Mouse (Mus musculus) midbrain, embryonic 12.5 days (tissue): ENCODE measurements at regions not wholly inside any gene's neighbourhood (a gene's known extent, or its start where the extent isn't known, plus 50 kb on each side); places are given as distances from the start of the nearest gene placed in this dataset.
A peak's percentile ranks its signal among the peaks of the same experiment; 100 is the strongest.

Source experiments
- ATAC-seq: fragments of 200-750 bp; cut with Nextera tagmentation; 2 replicates; pipeline ENCODE4 v1.8.0; 2017; ENCODE audit warnings: low read depth, moderate TSS enrichment, moderate library complexity; ENCODE audit not compliant: low FRiP score
- H3K27ac ChIP-seq: fragments of 300-500 bp; sonication (generic); replicated peaks from 2 replicates; pipeline ENCODE4 v1.5.1; 2016; ENCODE audit warnings: mild to moderate bottlenecking
- H3K27me3 ChIP-seq: fragments of 300-500 bp; sonication (generic); 2 replicates; pipeline ENCODE4 v1.6.1; 2016; ENCODE audit warnings: mild to moderate bottlenecking
- H3K36me3 ChIP-seq: fragments of 300-500 bp; sonication (generic); 2 replicates; pipeline ENCODE4 v1.6.1; 2016
- H3K4me1 ChIP-seq: fragments of 300-500 bp; sonication (generic); 2 replicates; pipeline ENCODE4 v1.6.1; 2016
- H3K4me2 ChIP-seq: fragments of 300-500 bp; sonication (generic); replicated peaks from 2 replicates; pipeline ENCODE4 v1.6.1; 2016; ENCODE audit warnings: mild to moderate bottlenecking, moderate library complexity
- H3K4me3 ChIP-seq: fragments of 300-500 bp; sonication (generic); 2 replicates; pipeline ENCODE4 v1.5.1; 2016; ENCODE audit warnings: mild to moderate bottlenecking
- H3K9ac ChIP-seq: fragments of 300-500 bp; sonication (generic); replicated peaks from 2 replicates; pipeline ENCODE4 v1.6.1; 2016; ENCODE audit warnings: mild to moderate bottlenecking, moderate library complexity
- H3K9me3 ChIP-seq: fragments of 300-500 bp; sonication (generic); 2 replicates; pipeline ENCODE4 v1.6.1; 2016; ENCODE audit warnings: mild to moderate bottlenecking
- WGBS: fragments of 180-500 bp; shearing (Covaris S2); methylation state at CpG from one replicate; pipeline ENCODE4 v1.1.7; 2016; 5-methylcytosine and 5-hydroxymethylcytosine counted together

DNA sequence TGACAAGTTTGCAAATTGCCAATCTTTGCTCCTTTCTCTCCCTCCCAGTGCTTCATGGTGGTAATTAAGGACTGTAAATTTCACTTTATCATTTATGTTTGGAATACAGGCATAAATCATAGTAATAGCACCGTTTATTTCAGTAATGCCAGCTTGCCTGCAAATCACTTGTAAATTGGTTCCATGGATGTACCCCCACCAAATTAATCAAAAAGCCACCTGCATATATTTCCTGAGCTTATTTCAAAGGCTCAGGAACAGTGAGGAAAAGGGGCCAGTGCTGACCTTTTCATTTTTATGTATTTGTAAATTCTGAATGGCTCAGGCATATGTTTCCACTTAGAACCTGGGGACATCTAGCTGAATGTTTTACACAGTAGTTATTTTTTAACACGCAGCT is 115.0 kb downstream of the D3Ertd751e start:
- Histone ChIP-seq H3K36me3 (no peaks in the 10 kb centered on the region), H3K4me2 (no peak overlapping the region), H3K9me3 (no peaks in the 10 kb centered on the region), H3K4me1 (no peaks in the 10 kb centered on the region), H3K9ac (no peak overlapping the region), H3K27ac (no peak overlapping the region), H3K4me3 (no peak overlapping the region), H3K27me3 (no peaks in the 10 kb centered on the region)
- WGBS: 81% methylated on average over 2 of the region's 2 CpGs
- no peak for ATAC-seq

DNA sequence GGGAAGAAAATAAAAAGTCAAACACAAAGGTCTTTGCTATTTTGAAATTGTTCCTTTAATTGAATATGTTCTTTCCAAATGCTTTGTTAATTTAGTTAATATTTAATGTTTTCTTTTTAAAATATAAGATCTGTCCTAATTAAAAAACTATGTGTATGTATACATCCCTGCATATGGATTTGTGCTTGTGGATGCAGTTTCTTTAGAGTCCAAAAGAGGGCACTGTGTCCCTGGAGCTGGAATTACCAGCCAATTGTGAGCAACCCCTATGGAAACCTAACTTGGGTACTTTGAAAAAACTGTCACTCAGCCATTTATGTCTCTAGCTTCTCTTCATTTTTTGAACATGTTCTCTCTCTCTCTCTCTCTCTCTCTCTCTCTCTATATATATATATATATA is 120.3 kb downstream of the D3Ertd751e start:
- H3K27ac ChIP-seq: no peak overlapping the region
- H3K27me3 ChIP-seq: no peaks in the 10 kb centered on the region
- 0 out of 2 replicates have a peak, but pooled peaks cover 4% of the 10 kb centered on the region for H3K4me1 ChIP-seq
- H3K9ac ChIP-seq: no peak overlapping the region
- H3K4me2 ChIP-seq: no peak overlapping the region
- no peaks in the 10 kb centered on the region for H3K9me3 ChIP-seq
- H3K36me3 ChIP-seq: no peaks in the 10 kb centered on the region
- ATAC-seq: no peak
- H3K4me3 ChIP-seq: no peak overlapping the region

DNA sequence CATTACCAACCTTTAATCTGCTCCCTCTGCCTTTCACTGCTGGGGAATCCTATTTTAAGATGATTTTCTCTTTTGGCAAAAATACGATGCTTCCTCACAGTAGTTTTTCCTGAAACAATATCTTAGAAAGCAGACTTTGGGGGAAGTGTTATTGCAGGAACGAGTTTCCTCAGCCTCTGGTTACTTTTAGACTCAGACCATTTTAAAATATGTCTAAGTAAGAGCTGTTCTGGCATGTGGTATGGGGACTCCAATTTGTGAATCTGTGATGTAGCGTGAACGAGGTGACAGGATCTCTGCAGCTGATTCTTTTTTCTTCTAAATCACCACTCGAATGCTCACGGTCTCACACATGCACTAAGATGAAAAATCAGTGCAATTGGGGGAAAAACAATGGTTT is 166.5 kb downstream of the D3Ertd751e start:
- Histone ChIP-seq H3K4me2 (no peak overlapping the region), H3K9ac (no peak overlapping the region), H3K27ac (no peak overlapping the region), H3K4me3 (no peak overlapping the region), H3K4me1 (no peaks in the 10 kb centered on the region), H3K27me3 (no peaks in the 10 kb centered on the region), H3K36me3 (no peaks in the 10 kb centered on the region), H3K9me3 (no peaks in the 10 kb centered on the region)
- ATAC-seq: no peak
- 88% methylated on average over 6 of the region's 6 CpGs for WGBS

DNA sequence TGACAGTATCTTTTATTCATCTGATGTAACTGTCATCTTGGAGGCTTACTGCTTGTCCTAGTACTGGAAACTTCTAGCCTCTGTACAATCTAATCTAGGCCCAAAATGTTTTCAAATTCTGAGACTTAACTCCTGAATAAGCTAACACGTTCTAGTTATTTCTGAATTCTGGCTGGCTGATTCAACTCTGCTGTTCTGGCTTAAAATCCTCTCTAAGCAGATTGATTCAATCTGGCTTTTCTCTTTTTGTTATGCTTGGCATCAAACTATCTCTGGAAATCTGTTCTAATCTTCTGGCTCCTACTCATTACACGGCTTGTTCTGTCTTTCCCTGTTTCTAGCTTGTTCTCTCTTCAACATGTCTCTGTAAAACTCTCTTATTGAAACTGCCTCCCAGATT is 170.8 kb downstream of the D3Ertd751e start:
- Histone ChIP-seq H3K9me3 (no peaks in the 10 kb centered on the region), H3K27me3 (no peaks in the 10 kb centered on the region), H3K36me3 (no peaks in the 10 kb centered on the region), H3K4me3 (no peak overlapping the region), H3K4me2 (no peak overlapping the region), H3K27ac (no peak overlapping the region), H3K9ac (no peak overlapping the region), H3K4me1 (no peaks in the 10 kb centered on the region)
- ATAC-seq: no peak
- 76% methylated on average over 2 of the region's 2 CpGs for WGBS

DNA sequence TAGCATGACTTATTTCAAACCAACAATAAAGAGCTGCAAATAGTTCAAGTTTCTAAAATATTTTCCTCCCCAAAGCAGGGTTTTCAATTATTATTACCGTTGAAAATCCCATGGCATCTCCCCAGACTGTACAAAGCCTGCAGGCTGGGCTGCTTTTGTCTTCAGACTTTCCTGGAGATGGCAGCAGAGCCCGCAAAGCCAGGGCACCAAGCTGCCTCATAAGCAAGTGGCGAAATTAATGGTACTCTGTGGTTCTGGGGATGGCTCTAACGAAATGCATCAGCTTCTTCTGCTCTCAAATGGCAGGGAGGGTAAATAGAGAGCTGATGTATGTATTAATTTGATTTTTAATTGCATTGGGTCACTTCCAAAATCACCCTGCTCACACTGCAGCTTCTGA is 197.4 kb downstream of the D3Ertd751e start:
- no peaks in the 10 kb centered on the region for H3K9me3 ChIP-seq
- ATAC-seq: peak; percentile 19; the same call in 1 of the 2 replicates
- no peak overlapping the region for H3K9ac ChIP-seq
- no peak overlapping the region for H3K4me3 ChIP-seq
- 59% methylated on average over 4 of the region's 4 CpGs for WGBS
- H3K4me2 ChIP-seq: no peak overlapping the region
- H3K4me1 ChIP-seq: 0 out of 2 replicates have a peak, but pooled peaks cover 3% of the 10 kb centered on the region
- H3K27me3 ChIP-seq: no peaks in the 10 kb centered on the region
- H3K36me3 ChIP-seq: no peaks in the 10 kb centered on the region
- H3K27ac ChIP-seq: no peak overlapping the region

DNA sequence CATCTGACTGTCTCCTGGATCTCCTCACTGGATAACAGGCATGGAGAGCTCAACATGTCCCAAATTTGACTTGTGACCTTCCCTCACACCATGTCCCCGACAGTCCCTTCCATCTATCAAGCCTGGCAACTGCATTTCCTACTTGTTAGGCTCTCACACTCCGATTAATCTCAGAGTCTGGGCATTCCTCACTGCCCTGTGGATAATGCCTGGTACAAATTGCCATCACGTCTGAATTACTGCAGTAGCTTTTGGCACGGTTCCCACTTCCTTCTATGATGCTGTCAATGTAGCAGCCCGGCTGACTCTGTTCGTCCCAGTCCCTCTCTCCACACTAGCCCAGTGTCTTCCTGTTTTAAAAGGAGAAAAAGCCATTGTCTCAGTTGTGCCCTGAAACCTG is 200.6 kb downstream of the D3Ertd751e start:
- peaks cover 8% of the 10 kb centered on the region; the same call in 1 of the 2 replicates for H3K4me1 ChIP-seq
- no peaks in the 10 kb centered on the region for H3K27me3 ChIP-seq
- H3K4me3 ChIP-seq: no peak overlapping the region
- ATAC-seq: peak; percentile 45
- WGBS: 72% methylated on average over 6 of the region's 6 CpGs
- H3K4me2 ChIP-seq: no peak overlapping the region
- no peak overlapping the region for H3K9ac ChIP-seq
- H3K9me3 ChIP-seq: no peaks in the 10 kb centered on the region
- no peaks in the 10 kb centered on the region for H3K36me3 ChIP-seq
- H3K27ac ChIP-seq: no peak overlapping the region

DNA sequence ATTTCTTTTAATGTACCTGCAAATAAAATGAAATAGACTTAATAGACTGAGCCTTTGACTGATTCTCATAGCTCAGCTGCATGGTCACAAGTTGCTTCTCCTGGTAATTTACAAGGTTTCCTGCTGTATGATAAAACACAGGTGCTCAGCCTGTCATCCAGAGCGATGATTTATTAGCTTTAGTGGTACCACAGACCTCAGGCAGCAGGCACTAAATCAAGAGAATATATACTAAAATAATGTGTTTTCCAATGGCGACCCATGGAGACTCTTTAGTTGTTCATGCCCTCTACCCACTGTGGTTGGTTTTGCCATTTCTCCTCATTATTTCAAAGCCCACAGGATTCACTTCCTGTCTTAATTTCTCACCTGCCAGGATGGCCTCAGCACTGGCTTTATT is 207.0 kb downstream of the D3Ertd751e start:
- 90% methylated on average over 2 of the region's 2 CpGs for WGBS
- ATAC-seq: no peak
- no peak overlapping the region for H3K4me2 ChIP-seq

DNA sequence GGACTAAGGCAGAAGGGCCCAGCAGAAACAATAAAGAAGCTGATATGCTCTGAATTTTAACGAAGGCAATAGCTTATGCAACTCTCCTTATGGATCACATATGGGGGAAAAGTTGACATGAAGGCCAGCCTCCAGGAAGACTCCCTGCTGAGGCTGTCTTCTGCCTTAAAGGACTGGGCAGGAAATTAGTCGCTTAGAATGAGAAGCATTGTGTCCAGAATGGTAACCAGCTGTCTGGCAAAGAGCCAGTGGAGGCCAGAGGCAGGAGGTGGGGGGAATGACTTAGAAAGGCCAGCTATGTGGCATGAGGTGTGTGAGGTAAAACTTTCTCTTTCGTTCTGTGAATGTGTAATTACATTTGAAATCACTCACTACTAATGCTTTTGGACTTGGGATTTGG is 215.0 kb downstream of the D3Ertd751e start:
- Histone ChIP-seq H3K36me3 (no peaks in the 10 kb centered on the region), H3K9ac (no peak overlapping the region), H3K27ac (no peak overlapping the region), H3K4me3 (no peak overlapping the region), H3K27me3 (no peaks in the 10 kb centered on the region), H3K9me3 (no peaks in the 10 kb centered on the region), H3K4me1 (no peaks in the 10 kb centered on the region), H3K4me2 (no peak overlapping the region)
- no peak for ATAC-seq
- 60% methylated on average over 3 of the region's 3 CpGs for WGBS

More for the DNA sequence above, 207.0 kb downstream of the D3Ertd751e start:
- peaks cover 4% of the 10 kb centered on the region; the same call in 1 of the 2 replicates for H3K4me1 ChIP-seq
- H3K27me3 ChIP-seq: no peaks in the 10 kb centered on the region
- no peak overlapping the region for H3K4me3 ChIP-seq
- H3K9ac ChIP-seq: no peak overlapping the region
- H3K27ac ChIP-seq: no peak overlapping the region
- no peaks in the 10 kb centered on the region for H3K9me3 ChIP-seq
- H3K36me3 ChIP-seq: no peaks in the 10 kb centered on the region

DNA sequence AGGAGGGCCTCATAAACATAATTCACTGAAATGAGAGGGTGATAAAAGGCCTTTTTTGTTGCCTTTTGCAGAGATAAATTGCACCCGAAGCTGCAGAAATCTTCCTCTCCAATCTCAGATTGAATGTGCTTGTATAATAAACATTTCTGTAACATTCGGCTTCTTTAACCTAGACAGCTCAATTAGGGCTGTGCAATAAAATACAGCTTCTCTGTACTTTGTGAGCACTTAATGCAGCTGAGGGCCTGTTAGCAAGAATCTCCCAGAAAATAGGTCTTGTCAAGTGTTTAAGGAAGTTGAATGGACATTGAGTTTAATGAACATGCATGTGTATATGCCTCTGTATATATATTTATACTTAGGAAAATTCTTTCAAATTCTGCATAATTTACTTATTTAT is 217.8 kb downstream of the D3Ertd751e start:
- Histone ChIP-seq H3K27ac (no peak overlapping the region), H3K4me3 (no peak overlapping the region), H3K4me1 (no peaks in the 10 kb centered on the region), H3K36me3 (no peaks in the 10 kb centered on the region), H3K4me2 (no peak overlapping the region), H3K9me3 (no peaks in the 10 kb centered on the region), H3K27me3 (no peaks in the 10 kb centered on the region), H3K9ac (no peak overlapping the region)
- WGBS: 87% methylated on average over 2 of the region's 2 CpGs
- ATAC-seq: no peak

DNA sequence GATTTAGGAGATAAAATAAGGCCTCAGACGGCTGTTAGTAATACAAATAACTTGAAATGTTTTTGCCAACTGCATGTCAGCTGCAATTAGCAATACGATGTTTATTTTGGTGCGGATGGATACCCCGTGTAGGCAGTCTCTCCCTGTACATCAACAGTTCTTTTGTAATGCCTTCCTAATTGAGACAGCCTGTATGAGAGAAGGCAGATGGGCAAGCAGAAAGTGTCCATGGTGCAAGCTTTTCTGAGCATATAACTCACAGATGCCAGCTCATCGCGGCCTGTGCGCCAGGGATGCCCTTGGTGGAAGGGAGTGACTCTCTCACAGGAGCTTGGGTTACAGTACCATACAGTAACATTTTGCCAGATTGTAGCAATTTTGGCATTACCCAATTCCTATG is 220.5 kb downstream of the D3Ertd751e start:
- 92% methylated on average over 7 of the region's 7 CpGs for WGBS
- H3K9ac ChIP-seq: no peak overlapping the region
- no peak for ATAC-seq

DNA sequence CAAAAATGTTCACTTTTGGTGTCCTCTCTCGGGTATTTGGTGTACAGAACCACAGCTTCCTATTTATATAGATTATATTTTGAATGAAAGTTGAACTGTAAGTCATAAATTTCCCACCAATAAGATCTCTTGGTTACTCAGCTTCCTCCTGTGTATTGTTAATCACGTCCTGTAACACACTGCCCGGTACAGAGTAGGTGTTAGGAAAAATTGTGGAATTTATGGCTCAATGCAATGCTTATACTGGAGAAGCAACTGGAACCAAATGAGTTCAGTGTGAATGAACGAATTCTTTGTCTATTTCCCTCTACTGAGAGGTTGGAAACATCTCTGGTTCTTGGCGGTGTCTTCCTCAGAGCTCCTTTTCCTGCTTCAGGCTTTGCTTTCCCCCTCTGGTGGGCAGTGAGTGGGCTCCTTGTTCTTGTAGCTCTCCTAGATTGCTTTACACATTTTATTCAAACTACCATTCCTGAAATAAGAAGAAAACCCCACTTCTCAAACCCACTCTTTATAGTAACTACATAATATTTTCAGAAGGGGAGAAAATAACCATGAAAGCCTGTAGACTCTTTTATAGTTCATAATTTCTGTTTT is 264.4 kb downstream of the D3Ertd751e start:
- no peaks in the 10 kb centered on the region for H3K36me3 ChIP-seq
- no peak overlapping the region for H3K4me2 ChIP-seq
- no peak overlapping the region for H3K9ac ChIP-seq
- no peaks in the 10 kb centered on the region for H3K4me1 ChIP-seq
- no peak overlapping the region for H3K4me3 ChIP-seq
- no peak for ATAC-seq
- no peaks in the 10 kb centered on the region for H3K9me3 ChIP-seq
- H3K27ac ChIP-seq: no peak overlapping the region
- H3K27me3 ChIP-seq: no peaks in the 10 kb centered on the region
- 81% methylated on average over 5 of the region's 5 CpGs for WGBS

More for the DNA sequence above, 220.5 kb downstream of the D3Ertd751e start:
- Histone ChIP-seq H3K36me3 (no peaks in the 10 kb centered on the region), H3K9me3 (no peaks in the 10 kb centered on the region), H3K4me2 (no peak overlapping the region), H3K27me3 (no peaks in the 10 kb centered on the region), H3K27ac (no peak overlapping the region), H3K4me3 (no peak overlapping the region), H3K4me1 (no peaks in the 10 kb centered on the region)

DNA sequence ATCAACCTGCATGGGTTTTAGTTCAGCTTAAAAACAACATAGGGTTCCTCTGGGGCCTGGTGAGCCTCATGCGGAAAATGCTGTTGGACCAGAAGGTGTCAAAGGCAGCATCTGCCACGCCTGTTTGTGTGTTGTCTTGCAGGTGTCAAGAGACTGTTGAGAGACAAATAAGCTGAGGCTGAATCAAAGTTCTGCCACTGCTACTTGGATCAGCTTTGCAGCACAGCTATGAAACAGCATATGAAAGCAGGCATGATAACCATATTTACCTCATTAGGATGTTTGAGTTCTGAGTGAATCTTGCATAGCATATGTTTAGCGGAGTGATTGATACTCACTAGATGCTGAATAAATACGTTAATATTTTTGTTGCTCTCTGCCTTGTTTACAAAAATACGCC is 280.8 kb downstream of the D3Ertd751e start:
- no peaks in the 10 kb centered on the region for H3K9me3 ChIP-seq
- no peak for ATAC-seq
- 90% methylated on average over 5 of the region's 5 CpGs for WGBS
- no peaks in the 10 kb centered on the region for H3K27me3 ChIP-seq
- no peak overlapping the region for H3K4me2 ChIP-seq
- H3K4me1 ChIP-seq: no peaks in the 10 kb centered on the region
- no peak overlapping the region for H3K4me3 ChIP-seq
- H3K9ac ChIP-seq: no peak overlapping the region
- no peak overlapping the region for H3K27ac ChIP-seq
- no peaks in the 10 kb centered on the region for H3K36me3 ChIP-seq

DNA sequence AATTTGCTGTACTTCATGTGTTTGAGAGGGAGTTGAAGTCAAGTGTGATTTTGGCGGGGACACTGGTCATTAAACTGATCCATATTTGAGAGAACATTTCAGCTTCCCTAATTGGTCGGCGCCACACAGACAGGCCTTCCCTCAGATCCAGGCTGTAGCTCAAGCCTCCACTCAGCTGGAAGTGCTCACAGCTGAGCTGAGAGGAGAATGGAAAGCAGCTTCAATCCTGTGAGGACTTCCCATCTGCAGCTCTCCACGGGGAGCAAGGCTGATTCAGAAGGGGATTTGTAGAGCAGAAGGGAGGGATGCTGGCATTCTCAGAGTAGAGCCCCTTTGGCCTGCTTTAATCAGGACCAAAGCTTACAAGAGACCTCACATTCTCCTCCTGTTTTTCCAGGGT is 297.2 kb downstream of the D3Ertd751e start:
- Histone ChIP-seq H3K4me2 (no peak overlapping the region), H3K4me1 (0 out of 2 replicates have a peak, but pooled peaks cover 3% of the 10 kb centered on the region), H3K27me3 (no peaks in the 10 kb centered on the region), H3K4me3 (no peak overlapping the region), H3K36me3 (no peaks in the 10 kb centered on the region), H3K9ac (0 out of 2 replicates have a peak overlapping the region, but pooled peaks have one; percentile 2), H3K9me3 (no peaks in the 10 kb centered on the region), H3K27ac (no peak overlapping the region)
- 18% methylated on average over 4 of the region's 4 CpGs for WGBS
- ATAC-seq: peak; percentile 75
